Mouse (Mus musculus) layer of hippocampus, adult 9-10 months (tissue): ENCODE results near the gene Map1lc3b.

Experiments used
- DNase-seq: peaks from one replicate; pipeline ENCODE4 v3.0.0; 2022; ENCODE audit warnings: low spot score

The Map1lc3b gene

DNA sequence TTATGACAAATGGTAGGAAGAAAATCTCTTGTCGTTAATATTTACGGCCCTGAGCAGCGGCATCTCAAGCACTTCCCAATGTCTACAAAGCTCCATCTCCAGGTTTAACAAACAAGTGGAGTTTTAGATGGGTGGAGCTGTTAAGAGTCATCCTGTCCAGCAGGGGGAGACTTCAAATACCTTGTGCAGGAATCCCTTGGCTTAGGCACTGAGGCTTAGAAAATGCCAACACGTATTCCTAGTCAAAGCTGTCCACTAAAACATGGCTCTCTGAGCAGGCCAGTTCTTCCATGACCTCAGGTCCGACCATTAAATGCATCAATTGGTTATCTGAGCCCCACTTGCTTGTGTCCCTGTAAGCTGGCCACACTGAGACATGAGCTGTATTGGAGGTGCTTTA, 17.5 kb downstream of the Map1lc3b start:
- no peak for DNase-seq

DNA sequence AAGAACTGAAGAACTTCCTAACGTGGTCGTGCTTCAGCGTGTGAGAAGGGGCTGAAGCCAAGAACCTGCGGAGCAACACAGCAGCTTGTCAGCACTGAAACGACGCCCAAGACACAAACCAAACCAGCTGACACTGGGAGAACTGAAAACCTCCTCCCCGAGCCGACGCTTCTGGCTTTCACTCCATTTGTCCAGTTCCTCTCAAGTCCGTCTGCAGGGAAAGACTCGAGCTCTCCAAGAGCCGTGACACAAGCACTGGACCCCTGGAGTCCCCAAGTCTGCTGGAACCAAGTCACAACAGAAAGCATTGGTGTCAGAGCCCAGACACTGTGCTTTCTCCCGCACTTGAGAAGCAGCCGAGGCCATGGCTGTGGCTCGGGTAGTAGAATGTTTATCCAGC, 19.1 kb downstream of the Map1lc3b start:
- DNase-seq = no peak

DNA sequence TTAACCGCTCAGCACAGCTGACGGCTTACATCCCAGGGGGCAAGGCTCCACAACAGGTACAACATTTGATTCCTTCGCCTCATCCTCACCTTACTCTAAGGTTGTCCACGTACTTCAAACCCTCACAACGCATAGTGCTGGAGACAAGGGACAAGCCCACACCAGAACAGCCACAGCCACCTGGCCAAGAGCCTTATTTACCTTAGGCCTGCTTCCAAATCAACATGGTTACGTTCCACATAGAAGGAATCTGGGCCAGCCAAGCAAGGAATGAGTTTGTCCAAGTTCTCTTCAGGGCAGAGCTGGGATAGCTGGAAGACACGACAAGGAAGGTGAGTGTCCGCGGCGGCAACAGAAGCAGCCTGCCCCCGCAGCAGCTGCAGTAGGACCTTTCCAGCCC, 19.8 kb downstream of the Map1lc3b start:
- no peak for DNase-seq

DNA sequence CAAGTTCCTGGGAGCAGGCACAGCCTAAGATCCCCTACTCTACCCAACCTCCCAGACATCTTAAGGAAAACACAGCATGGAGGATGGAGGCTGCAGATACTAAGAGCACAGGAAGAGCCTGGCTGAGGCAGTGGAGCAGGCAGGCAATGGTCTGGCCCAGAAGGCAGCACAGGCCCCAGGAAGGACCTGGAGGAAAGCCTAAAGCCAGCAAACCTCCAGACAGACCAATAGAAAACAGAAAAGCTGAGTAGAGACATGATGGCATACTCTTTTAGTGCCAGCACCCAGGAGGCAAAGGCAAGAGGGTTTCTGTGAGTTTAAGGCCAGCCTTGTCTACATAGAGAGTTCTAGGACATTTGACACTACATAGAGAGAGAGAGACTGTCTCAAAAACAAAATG, 23.3 kb downstream of the Map1lc3b start:
- no peak for DNase-seq

DNA sequence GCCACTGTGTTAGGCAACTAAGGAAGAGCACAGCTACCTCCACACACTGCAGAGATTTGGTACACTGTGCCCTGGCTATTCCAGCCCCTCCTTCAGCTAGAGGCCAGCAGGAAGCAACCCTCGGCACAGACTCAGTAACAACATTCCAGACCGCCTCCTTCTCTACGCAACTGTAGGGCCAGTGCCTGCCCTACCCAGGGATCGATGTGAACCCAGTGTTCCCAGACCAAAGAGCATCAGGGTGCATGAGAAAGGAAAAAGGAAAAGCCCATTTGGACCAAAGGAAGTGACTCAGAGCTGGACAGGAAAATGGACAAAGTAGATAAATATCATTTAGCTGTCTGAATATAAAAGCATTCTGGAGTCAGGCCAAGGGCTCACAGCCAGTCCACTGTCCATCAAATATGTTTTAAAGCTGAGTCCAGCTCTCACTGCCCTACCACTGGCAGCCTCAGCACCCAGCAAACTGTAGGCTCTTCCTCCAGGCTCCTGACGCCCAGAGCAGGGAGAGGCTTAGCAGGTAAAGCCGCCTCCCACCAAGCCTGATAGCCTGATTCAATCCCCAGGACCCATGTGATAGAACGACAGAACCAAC, 29.3 kb downstream of the Map1lc3b start:
- no peak for DNase-seq

DNA sequence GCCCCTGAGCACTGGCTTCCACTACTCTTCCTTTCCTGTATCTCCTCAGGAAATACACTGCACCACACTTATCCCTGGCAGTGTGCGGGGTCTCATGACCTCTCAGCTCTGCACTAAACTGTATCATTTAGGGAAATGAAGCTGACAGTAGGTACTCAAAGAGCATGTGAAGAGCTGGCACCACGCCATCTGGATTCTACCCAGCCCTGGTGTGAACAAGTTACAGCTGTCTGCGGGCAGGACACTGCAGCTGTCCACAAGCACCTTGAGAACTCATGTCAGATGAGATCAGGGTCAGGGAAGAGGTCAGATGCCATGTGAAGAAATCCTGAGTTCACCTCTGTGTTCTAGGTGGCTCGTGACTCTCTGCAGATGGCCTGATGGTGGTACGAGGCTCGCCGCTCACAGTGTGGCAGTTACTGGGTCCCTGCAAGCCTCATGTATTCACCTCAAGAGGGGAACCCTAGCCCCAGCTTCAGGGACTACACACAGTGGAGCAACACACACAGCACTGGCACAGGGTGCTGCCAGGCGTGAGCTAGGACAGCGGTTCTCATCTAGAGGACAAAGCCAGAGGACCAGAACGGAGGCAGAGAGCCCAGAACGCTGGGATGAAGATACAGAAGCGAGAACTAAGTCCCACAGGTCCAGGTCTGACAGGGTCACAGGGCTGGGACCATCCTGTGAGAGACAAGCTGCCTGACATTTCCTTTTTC, 30.8 kb downstream of the Map1lc3b start:
- no peak for DNase-seq

DNA sequence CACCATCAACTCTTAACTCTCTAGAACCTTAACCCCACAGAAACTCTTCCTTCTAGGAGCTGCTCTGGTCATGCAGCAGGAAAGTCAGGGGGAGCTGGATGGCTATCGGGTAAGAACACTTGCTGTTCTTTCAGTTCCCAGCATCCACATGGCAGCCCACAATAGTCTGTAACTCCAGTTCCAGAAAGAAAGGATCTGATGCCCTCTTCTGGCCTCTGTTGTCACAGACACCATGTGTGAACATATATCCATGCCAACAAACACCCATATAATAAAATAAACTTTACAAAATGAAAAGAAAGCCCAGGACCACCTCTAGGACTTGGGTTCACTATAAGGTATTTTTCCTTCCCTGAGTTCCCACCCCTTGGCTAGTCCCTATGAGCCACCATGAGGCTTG, 31.7 kb downstream of the Map1lc3b start:
- no peak for DNase-seq

DNA sequence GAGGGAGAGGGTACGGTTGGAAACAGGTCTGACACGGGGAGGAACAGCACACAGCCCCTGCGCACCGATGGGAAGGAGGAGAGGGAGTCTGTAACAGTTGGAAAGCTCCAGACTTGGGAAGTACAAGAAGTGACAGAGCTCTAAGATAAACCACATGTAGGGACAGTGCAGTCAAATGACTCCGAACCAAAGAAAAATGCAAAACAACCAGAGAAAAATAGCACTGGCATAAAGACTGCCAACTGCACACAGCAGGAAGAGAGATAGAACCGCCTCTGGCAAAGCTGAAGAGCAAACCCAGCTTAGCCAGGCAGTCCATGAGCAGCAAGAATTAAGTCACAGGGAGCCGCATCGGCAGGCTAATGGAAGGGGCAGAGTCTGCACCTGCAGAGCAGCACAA, 32.9 kb downstream of the Map1lc3b start:
- no peak for DNase-seq

DNA sequence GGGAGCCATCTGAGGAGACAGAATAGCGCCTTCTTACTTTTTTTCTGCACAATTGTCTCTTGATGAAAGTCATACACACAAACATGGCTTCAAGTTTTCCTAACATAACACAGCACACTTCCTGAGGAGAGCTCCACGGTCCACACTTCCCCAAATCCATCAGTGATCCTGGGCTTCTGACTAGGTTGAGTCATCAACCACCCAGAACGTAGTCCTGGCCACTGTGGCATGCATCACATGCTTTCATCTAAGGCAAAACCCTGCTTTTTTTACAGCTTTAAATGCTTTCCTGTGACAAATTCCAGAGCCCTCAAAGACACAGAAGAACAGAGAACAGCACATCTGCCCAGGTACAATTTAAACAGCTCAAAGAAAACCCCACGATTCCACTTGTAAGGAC, 38.5 kb downstream of the Map1lc3b start:
- DNase-seq = no peak

DNA sequence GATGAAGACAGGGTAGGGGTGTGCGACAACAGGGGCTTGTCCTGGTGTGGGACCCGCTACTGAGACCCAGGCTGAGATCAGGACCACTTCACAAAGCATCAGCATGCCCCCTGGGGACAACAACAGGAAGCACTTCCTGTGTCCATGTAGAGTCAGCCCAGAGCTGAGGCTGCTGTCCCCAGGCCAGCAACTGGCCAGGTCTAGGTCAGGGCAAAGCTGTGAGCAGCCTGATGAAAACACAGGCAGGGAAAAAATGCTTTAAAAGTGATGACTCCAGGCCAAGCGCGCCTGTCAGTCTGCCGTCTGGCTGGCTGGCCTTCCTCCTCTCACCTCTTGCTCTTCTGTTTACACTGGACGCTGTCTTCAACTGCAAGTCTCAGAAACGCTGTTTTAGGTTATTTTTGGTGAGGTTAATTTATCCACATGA, 41.5 kb downstream of the Map1lc3b start:
- DNase-seq = no peak

DNA sequence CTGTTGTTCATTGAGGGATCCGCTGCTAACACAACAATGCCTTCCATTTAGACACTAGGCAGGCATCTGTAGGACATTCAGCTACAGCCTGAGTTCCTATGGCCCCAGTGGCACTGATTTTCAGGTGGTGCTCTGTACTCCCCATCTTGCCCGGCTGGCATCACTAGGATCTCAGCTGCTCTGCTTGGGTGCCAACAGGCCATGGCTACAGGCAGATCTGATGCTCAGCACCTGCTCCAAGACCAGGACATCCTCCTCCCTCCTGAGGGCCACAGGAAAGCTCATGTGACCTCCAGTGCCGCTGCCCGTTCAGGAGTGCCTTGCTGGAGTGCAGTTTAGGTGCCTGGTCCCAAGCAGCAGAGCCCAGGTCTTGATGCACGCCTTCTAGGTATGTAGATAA, 42.2 kb downstream of the Map1lc3b start:
- DNase-seq = no peak

DNA sequence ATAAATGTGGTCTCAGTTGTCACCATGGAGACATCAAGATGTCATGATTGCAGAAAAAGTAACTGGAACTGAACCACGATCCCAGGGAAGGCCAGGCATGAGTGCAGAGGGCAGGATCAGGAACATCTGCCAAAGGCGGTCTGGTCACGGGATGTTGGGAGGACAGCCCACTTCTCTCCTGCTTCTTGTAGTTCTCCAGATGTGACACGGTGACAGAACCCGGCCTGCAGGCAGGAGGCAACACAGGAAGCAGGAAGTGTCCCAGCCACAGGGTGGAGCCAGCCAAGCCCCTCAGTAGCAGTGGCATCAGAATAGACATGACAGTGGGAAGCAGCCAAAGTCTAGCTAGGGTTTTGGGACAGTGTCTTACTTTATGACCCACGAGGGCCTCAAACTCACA, 45.4 kb downstream of the Map1lc3b start:
- no peak for DNase-seq

DNA sequence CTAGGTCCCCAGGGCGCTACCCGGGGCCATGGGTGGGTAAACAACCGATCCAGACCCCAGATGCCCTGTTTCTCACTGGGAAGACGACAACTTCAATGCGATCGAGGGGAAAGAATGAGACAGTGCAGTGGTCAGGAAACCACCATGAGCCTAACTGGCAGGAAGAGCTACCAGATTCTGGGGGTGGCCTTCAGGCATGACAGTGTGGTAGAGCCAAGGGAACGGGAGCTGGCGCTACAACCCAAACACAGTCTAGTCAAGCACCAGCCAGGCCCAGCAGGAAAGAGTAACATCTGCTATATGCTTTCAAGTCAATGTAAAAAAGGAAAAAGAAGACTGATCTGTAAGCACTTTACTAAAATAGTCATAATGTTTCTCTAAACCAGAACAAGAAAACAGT, 46.0 kb downstream of the Map1lc3b start:
- no peak for DNase-seq

DNA sequence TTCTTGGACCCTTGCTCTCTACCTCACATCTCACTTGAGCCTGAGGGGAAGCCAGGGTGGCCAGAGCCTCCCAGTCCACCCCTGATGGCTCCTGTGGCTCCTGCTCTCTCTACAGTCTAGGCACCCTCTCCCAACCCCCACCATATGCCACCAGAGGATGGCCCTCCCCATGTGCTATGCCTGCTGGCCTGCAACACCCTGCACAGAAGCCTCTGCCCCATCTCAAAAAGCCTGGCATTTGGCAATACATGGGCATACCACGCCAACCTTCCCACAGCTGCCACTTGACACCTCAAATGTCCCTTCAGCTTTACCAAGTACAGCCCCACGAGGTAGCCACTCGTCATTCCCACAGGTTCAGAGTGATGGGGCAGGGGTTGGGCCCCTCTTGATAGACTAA, 52.6 kb downstream of the Map1lc3b start:
- no peak for DNase-seq

DNA sequence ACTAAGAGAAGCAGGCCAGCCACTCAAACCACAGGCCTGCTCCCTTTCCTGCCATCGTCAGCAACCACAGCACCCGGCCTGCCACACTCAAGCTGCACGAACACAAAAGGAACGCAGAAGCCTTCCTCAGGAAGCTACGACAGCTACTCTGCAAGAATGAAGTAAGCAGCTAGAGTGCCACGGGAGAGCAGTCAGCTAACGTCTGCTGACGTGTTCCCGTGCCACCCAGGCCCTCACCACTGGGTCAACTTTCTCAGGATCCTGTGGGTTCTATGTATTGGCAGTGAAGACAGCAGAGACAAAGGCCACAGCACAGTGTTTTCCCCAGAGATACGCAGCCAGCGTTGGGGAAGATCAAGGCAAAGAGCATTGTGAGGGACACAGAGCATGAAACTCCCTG, 53.2 kb downstream of the Map1lc3b start:
- DNase-seq = no peak

DNA sequence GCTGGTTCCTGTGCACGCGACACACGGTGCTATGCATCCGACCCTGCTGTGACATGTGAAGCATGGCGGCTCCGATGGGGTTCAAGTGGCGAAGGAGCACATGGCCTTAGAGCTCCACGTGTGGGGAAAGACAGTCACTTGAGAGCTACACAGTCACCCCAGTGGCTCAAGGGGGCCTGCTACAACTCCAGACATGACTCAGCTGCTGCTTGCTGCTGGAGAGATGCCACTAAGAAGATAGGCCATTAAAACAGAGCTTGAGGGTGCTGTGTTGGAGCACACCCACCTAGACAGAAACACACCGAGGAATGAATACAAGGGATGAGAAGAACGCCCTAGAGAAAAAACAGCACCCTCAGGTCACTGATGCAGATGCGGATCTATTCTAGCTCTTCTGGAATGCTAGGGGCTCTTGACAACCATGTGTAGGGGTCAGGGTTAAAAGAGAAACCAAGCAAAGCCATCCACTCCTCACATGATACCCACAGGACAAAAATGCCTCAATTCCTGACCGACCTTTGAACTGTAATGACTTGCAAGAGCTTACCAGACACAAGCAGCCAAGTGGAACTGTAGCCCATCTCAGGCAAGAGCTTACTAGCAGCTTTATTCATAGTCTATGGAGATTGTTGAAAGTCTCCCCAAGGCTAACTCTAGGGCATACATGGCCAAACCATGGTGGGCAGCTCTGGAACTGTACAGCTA, 57.5 kb downstream of the Map1lc3b start:
- no peak for DNase-seq
